Mouse (Mus musculus) forebrain, embryonic 16.5 days (tissue): ENCODE measurements around the gene Myo1d. TPM values are rescaled to one million over a fixed set of nuclear protein-coding genes. Genes with fewer than 3 reads are reported as not detected.
A peak's percentile ranks its signal among the peaks of the same experiment; 100 is the strongest.

Experiments
- ATAC-seq: fragments of 200-750 bp; cut with Nextera tagmentation; 2 replicates; pipeline ENCODE4 v1.8.0; 2017; ENCODE audit warnings: mild to moderate bottlenecking, moderate library complexity
- H3K27ac ChIP-seq: fragments of 300-500 bp; sonication (generic); 2 replicates; pipeline ENCODE4 v1.5.1; 2014; ENCODE audit warnings: low read length, control low read depth
- H3K27me3 ChIP-seq: fragments of 300-500 bp; sonication (generic); replicated peaks from 2 replicates; pipeline ENCODE4 v1.6.1; 2014; ENCODE audit warnings: low read length; ENCODE audit not compliant: control insufficient read depth, insufficient read depth
- H3K36me3 ChIP-seq: fragments of 300-500 bp; sonication (generic); 2 replicates; pipeline ENCODE4 v1.6.1; 2014; ENCODE audit not compliant: control insufficient read depth, insufficient read depth
- H3K4me1 ChIP-seq: fragments of 300-500 bp; sonication (generic); replicated peaks from 2 replicates; pipeline ENCODE4 v1.6.1; 2014; ENCODE audit warnings: low read length; ENCODE audit not compliant: control insufficient read depth, insufficient read depth
- H3K4me2 ChIP-seq: fragments of 300-500 bp; sonication (generic); 2 replicates; pipeline ENCODE4 v1.6.1; 2014; ENCODE audit warnings: mild to moderate bottlenecking, low read length, control low read depth
- H3K4me3 ChIP-seq: fragments of 300-500 bp; sonication (generic); replicated peaks from 2 replicates; pipeline ENCODE4 v1.5.1; 2014; ENCODE audit warnings: mild to moderate bottlenecking, low read length, control low read depth
- H3K9ac ChIP-seq: fragments of 300-500 bp; sonication (generic); replicated peaks from 2 replicates; pipeline ENCODE4 v1.6.1; 2014; ENCODE audit warnings: low read depth, low read length, control low read depth
- H3K9me3 ChIP-seq: fragments of 300-500 bp; sonication (generic); 2 replicates; pipeline ENCODE4 v1.6.1; 2016; ENCODE audit warnings: low read length; ENCODE audit not compliant: control insufficient read depth
- WGBS: fragments of 180-500 bp; shearing (Covaris S2); extraction: QIAGEN DNeasy Blood & Tissue Kit; methylation state at CpG from one replicate; pipeline ENCODE4 v1.1.7; 2014; 5-methylcytosine and 5-hydroxymethylcytosine counted together
- polyA plus RNA-seq: library from polyadenylated mRNA; unstranded; fragments of >200 nt; fragmentation: Nextera tagmentation; extraction: Ambion mirVana; gene quantifications from 2 replicates; pipeline ENCODE4 v1.2.1, GENCODE M21; 2015

The Myo1d gene
- polyA plus RNA-seq, result 1.7 and 2.2 TPM in 2 replicates

GRCm38 (mm10) chr11:80779527-80780344 is at the start of gene Myo1d:
Gene Myo1d, minus strand, starts transcription at chr11:80780025.
- Histone ChIP-seq H3K27me3 (no peaks in the 10 kb centered on the region), H3K27ac (no peak within 1 kb of the TSS), H3K4me3 (peak within 1 kb of the TSS; percentile 74), H3K4me2 (peak within 1 kb of the TSS; percentile 76), H3K36me3 (no peaks in the 10 kb centered on the region), H3K9ac (peak within 1 kb of the TSS; percentile 68), H3K9me3 (no peaks in the 10 kb centered on the region), H3K4me1 (peaks cover 7% of the 10 kb centered on the region)
- peak; percentile 96 for ATAC-seq
- WGBS, result under 1% methylated on average over 82 of the region's 87 CpGs

- Histone ChIP-seq H3K4me1 (0 out of 2 replicates have a peak, but pooled peaks cover 3% of the 10 kb centered on the region), H3K4me3 (no peak overlapping the region), H3K9me3 (no peaks in the 10 kb centered on the region), H3K27ac (no peak overlapping the region), H3K36me3 (no peaks in the 10 kb centered on the region), H3K9ac (no peak overlapping the region), H3K4me2 (no peak overlapping the region), H3K27me3 (no peaks in the 10 kb centered on the region)
- WGBS, result 84% methylated on average over 9 of the region's 9 CpGs
- no peak for ATAC-seq
Observed at GRCm38 (mm10) chr11:80821794-80822193, 42.0 kb upstream of the Myo1d start.

GRCm38 (mm10) chr11:80821296-80821695 is 41.5 kb upstream of the Myo1d start:
- 0 out of 2 replicates have a peak, but pooled peaks have one; percentile 43 for ATAC-seq
- H3K27ac ChIP-seq, result no peak overlapping the region
- H3K36me3 ChIP-seq, result no peaks in the 10 kb centered on the region
- no peaks in the 10 kb centered on the region for H3K27me3 ChIP-seq
- H3K4me1 ChIP-seq, result 0 out of 2 replicates have a peak, but pooled peaks cover 3% of the 10 kb centered on the region
- 48% methylated on average over 14 of the region's 14 CpGs for WGBS
- H3K4me3 ChIP-seq, result no peak overlapping the region
- no peaks in the 10 kb centered on the region for H3K9me3 ChIP-seq
- H3K4me2 ChIP-seq, result no peak overlapping the region
- H3K9ac ChIP-seq, result no peak overlapping the region

- Histone ChIP-seq H3K4me1 (0 out of 2 replicates have a peak, but pooled peaks cover 3% of the 10 kb centered on the region), H3K4me2 (no peak overlapping the region), H3K9me3 (no peaks in the 10 kb centered on the region), H3K27me3 (no peaks in the 10 kb centered on the region), H3K4me3 (no peak overlapping the region), H3K36me3 (0 out of 2 replicates have a peak, but pooled peaks cover 3% of the 10 kb centered on the region), H3K9ac (no peak overlapping the region), H3K27ac (no peak overlapping the region)
- no peak for ATAC-seq
- 92% methylated on average over 3 of the region's 3 CpGs for WGBS
Observed at GRCm38 (mm10) chr11:80820085-80820484, 40.3 kb upstream of the Myo1d start.

- no peak overlapping the region for H3K4me2 ChIP-seq
- H3K27ac ChIP-seq, result no peak overlapping the region
- 0 out of 2 replicates have a peak, but pooled peaks cover 3% of the 10 kb centered on the region for H3K4me1 ChIP-seq
- H3K27me3 ChIP-seq, result no peaks in the 10 kb centered on the region
- no peak overlapping the region for H3K4me3 ChIP-seq
- ATAC-seq, result peak; percentile 36
- H3K9ac ChIP-seq, result no peak overlapping the region
- 0 out of 2 replicates have a peak, but pooled peaks cover 3% of the 10 kb centered on the region for H3K36me3 ChIP-seq
- 49% methylated on average over 11 of the region's 11 CpGs for WGBS
- H3K9me3 ChIP-seq, result no peaks in the 10 kb centered on the region
Observed at GRCm38 (mm10) chr11:80818060-80818697, 38.4 kb upstream of the Myo1d start.

- H3K27me3 ChIP-seq, result no peaks in the 10 kb centered on the region
- WGBS, result 91% methylated on average over 7 of the region's 7 CpGs
- H3K4me1 ChIP-seq, result peaks cover 10% of the 10 kb centered on the region
- no peak overlapping the region for H3K4me3 ChIP-seq
- H3K27ac ChIP-seq, result no peak overlapping the region
- H3K4me2 ChIP-seq, result no peak overlapping the region
- H3K9ac ChIP-seq, result no peak overlapping the region
- no peak for ATAC-seq
- no peaks in the 10 kb centered on the region for H3K9me3 ChIP-seq
- H3K36me3 ChIP-seq, result 0 out of 2 replicates have a peak, but pooled peaks cover 3% of the 10 kb centered on the region
Observed at GRCm38 (mm10) chr11:80815354-80815753, 35.5 kb upstream of the Myo1d start.

GRCm38 (mm10) chr11:80811156-80811555 is 31.3 kb upstream of the Myo1d start:
- H3K27me3 ChIP-seq, result no peaks in the 10 kb centered on the region
- H3K4me2 ChIP-seq, result peak overlapping the region; percentile 89
- H3K9me3 ChIP-seq, result no peaks in the 10 kb centered on the region
- H3K4me3 ChIP-seq, result peak overlapping the region; percentile 53
- ATAC-seq, result no peak
- 0 out of 2 replicates have a peak, but pooled peaks cover 3% of the 10 kb centered on the region for H3K36me3 ChIP-seq
- WGBS, result 18% methylated on average over 5 of the region's 5 CpGs
- H3K4me1 ChIP-seq, result peaks cover 12% of the 10 kb centered on the region
- no peak overlapping the region for H3K27ac ChIP-seq
- peak overlapping the region; percentile 73 for H3K9ac ChIP-seq

- H3K9me3 ChIP-seq, result no peaks in the 10 kb centered on the region
- no peaks in the 10 kb centered on the region for H3K36me3 ChIP-seq
- peak within 1 kb of the TSS; percentile 73 for H3K9ac ChIP-seq
- peak; percentile 84 for ATAC-seq
- H3K27ac ChIP-seq, result peak within 1 kb of the TSS; percentile 39; the same call in 1 of the 2 replicates
- peaks cover 12% of the 10 kb centered on the region for H3K4me1 ChIP-seq
- 1% methylated on average over 40 of the region's 54 CpGs for WGBS
- H3K4me2 ChIP-seq, result peak within 1 kb of the TSS; percentile 89
- H3K4me3 ChIP-seq, result peak within 1 kb of the TSS; percentile 53
- H3K27me3 ChIP-seq, result no peaks in the 10 kb centered on the region
Observed at GRCm38 (mm10) chr11:80809993-80810821, 30.4 kb upstream of the Myo1d start, which contains the start of gene Tmem98. Gene Tmem98, plus strand, starts transcription at chr11:80810175.
